Mouse (Mus musculus) megakaryocyte, embryonic 14.5 days (primary cell): ENCODE measurements around the gene Ankfy1.

ENCODE experiments used
- FLI1 ChIP-seq: IDR thresholded peaks from 2 replicates; pipeline ENCODE4 v1.6.1; 2012; ENCODE audit warnings: low read length, inconsistent platforms, mixed read lengths
- GATA1 ChIP-seq: IDR thresholded peaks from 3 replicates; pipeline ENCODE4 v1.6.1; 2012; ENCODE audit warnings: mixed read lengths, low read length, inconsistent platforms, borderline replicate concordance

DNA sequence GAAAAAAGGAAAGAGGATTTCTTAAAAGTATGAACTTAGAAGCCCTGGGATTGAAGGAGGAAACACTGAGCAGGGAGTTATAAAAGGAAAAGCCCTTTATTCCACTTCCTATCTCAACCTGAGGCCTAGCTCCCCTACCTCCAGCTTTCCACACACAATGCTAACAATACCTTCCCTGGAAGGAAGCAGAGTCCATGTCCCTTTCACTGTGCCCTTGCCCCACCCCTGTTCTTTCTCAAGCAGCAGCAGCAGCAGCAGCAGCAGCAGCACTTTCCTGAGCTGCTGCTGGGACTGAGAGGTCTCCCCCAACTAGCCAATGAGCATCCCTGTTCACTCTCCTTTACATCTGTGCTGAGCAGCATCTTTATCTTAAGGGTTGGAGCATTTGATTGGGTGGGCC is 89.2 kb downstream of the Ankfy1 start:
- TF ChIP-seq GATA1 (no peak), FLI1 (no peak)
